Mouse (Mus musculus) bone marrow, adult 2 months (tissue): ENCODE measurements around the gene Sord.

ENCODE experiments used
- CTCF ChIP-seq: fragments of 200-500 bp; IDR thresholded peaks from 2 replicates; pipeline ENCODE4 v1.5.1; 2011; ENCODE audit warnings: low read length, control low read depth; ENCODE audit not compliant: control insufficient read depth, insufficient read depth
- POLR2A ChIP-seq: fragments of 200-500 bp; IDR thresholded peaks from 2 replicates; pipeline ENCODE4 v1.6.1; 2011; ENCODE audit warnings: low read depth, mild to moderate bottlenecking, control low read depth, low read length, borderline replicate concordance; ENCODE audit not compliant: control insufficient read depth

GRCm38 (mm10) chr2:122247786-122248185 is 13.2 kb downstream of the Sord start:
- TF ChIP-seq CTCF (no peak), POLR2A (no peak)
